In genomic region chr10:23811635-23812437, GRCm38 (mm10) we compare ENCODE assay signal across 9 mouse cellular contexts. TPM values are rescaled to one million over a fixed set of nuclear protein-coding genes. Genes with fewer than 3 reads are reported as not detected.
DNase-seq lines count a peak whose midpoint lies in the region; ATAC-seq and TF ChIP-seq lines count a peak whose summit lies in the region.
"Had no signal": no experiment of that assay in that cellular context is flagged by ENCODE, and none has a peak within 500 bp of the region (broad histone marks: within the 10 kb centered on the region; RNA-seq: fewer than 3 reads in every experiment).

No protein-coding gene starts in this region.

- no peak for ATAC-seq in heart, postnatal 0 days (ENCODE audit: insufficient read depth, low read depth)
- ATAC-seq in embryonic facial prominence, embryonic 11.5 days (replicated peaks; ENCODE audit: insufficient number of reproducible peaks, low FRiP score, low TSS enrichment, low read depth): no peak
- ATAC-seq in hindbrain, embryonic 14.5 days (ENCODE audit: low FRiP score): 0 out of 2 replicates have a peak, but pooled peaks have one; percentile 47
- peak; percentile 41; the same call in 1 of the 2 replicates for ATAC-seq in midbrain, postnatal 0 days (ENCODE audit: low FRiP score)

- intact Hi-C loops in left cerebral cortex, postnatal 14 days (cut with DNase I): loop anchor here (10.0 kb wide), 2 partner anchors 173 to 493 kb away; partner anchors contain the start of gene Taar6

- no peaks in the 10 kb centered on the region for H3K4me1 ChIP-seq in heart, postnatal 0 days (ENCODE audit: control insufficient read depth, insufficient read depth)
- 0 out of 2 replicates have a peak, but pooled peaks cover 5% of the 10 kb centered on the region for H3K4me1 ChIP-seq in heart, embryonic 10.5 days
- no peaks in the 10 kb centered on the region for H3K4me1 ChIP-seq in embryonic facial prominence, embryonic 11.5 days (ENCODE audit: control insufficient read depth, insufficient read depth, low read length)
- H3K4me1 ChIP-seq in hindbrain, embryonic 14.5 days (replicated peaks; ENCODE audit: control insufficient read depth, insufficient read depth, low read length): no peaks in the 10 kb centered on the region
- H3K4me1 ChIP-seq in midbrain, postnatal 0 days (ENCODE audit: insufficient read depth, low read length): no peaks in the 10 kb centered on the region
- H3K4me1 ChIP-seq: liver, embryonic 15.5 days had no signal

- H3K4me2 ChIP-seq in heart, postnatal 0 days (ENCODE audit: low read depth, low read length): no peak overlapping the region
- H3K4me2 ChIP-seq in embryonic facial prominence, embryonic 11.5 days (ENCODE audit: low read depth, low read length): no peak overlapping the region
- no peak overlapping the region for H3K4me2 ChIP-seq in hindbrain, embryonic 14.5 days (replicated peaks)
- no peak overlapping the region for H3K4me2 ChIP-seq in midbrain, postnatal 0 days (ENCODE audit: low read depth, low read length, poor library complexity, severe bottlenecking)
- H3K4me2 ChIP-seq: liver, embryonic 15.5 days had no signal

- H3K4me3 ChIP-seq in heart, postnatal 0 days (ENCODE audit: low read depth, low read length): no peak overlapping the region
- no peak overlapping the region for H3K4me3 ChIP-seq in heart, embryonic 10.5 days
- H3K4me3 ChIP-seq in embryonic facial prominence, embryonic 11.5 days (ENCODE audit: low read depth, low read length): no peak overlapping the region
- H3K4me3 ChIP-seq in hindbrain, embryonic 14.5 days (replicated peaks; ENCODE audit: low read length): no peak overlapping the region
- no peak overlapping the region for H3K4me3 ChIP-seq in midbrain, postnatal 0 days (ENCODE audit: low read depth, low read length)
- H3K4me3 ChIP-seq: liver, embryonic 15.5 days had no signal

- 57% methylated on average over 8 of the region's 12 CpGs for WGBS in heart, postnatal 0 days
- 67% methylated on average over 8 of the region's 12 CpGs for WGBS in heart, embryonic 10.5 days
- 76% methylated on average over 9 of the region's 12 CpGs for WGBS in embryonic facial prominence, embryonic 11.5 days
- 77% methylated on average over 8 of the region's 12 CpGs for WGBS in hindbrain, embryonic 14.5 days
- WGBS in midbrain, postnatal 0 days: 77% methylated on average over 8 of the region's 12 CpGs

- TF ChIP-seq CTCF in heart, postnatal 0 days (IDR thresholded peaks at IDR 0.05; ENCODE audit: low read depth): peak; percentile 79
- TF ChIP-seq CTCF in midbrain, postnatal 0 days (IDR thresholded peaks at IDR 0.05): peak; percentile 93

- 0 out of 2 replicates have a peak, but pooled peaks cover 4% of the 10 kb centered on the region for H3K36me3 ChIP-seq in heart, postnatal 0 days (replicated peaks; ENCODE audit: control insufficient read depth, insufficient read depth, low read length)
- no peaks in the 10 kb centered on the region for H3K36me3 ChIP-seq in heart, embryonic 10.5 days
- no peaks in the 10 kb centered on the region for H3K36me3 ChIP-seq in embryonic facial prominence, embryonic 11.5 days (replicated peaks; ENCODE audit: control insufficient read depth, insufficient read depth, low read depth, low read length)
- H3K36me3 ChIP-seq in hindbrain, embryonic 14.5 days (replicated peaks; ENCODE audit: control insufficient read depth, insufficient read depth): peaks cover 40% of the 10 kb centered on the region
- 0 out of 2 replicates have a peak, but pooled peaks cover 8% of the 10 kb centered on the region for H3K36me3 ChIP-seq in midbrain, postnatal 0 days (ENCODE audit: insufficient read depth, low read length)
- H3K36me3 ChIP-seq: liver, embryonic 15.5 days had no signal

- TF ChIP-seq EP300 in heart, postnatal 0 days (IDR thresholded peaks at IDR 0.05; ENCODE audit: low read depth): no peak

- H3K27me3 ChIP-seq in heart, postnatal 0 days (ENCODE audit: control insufficient read depth, insufficient read depth, low read length): no peaks in the 10 kb centered on the region
- no peaks in the 10 kb centered on the region for H3K27me3 ChIP-seq in heart, embryonic 10.5 days (ENCODE audit: insufficient read depth, poor library complexity, severe bottlenecking)
- H3K27me3 ChIP-seq in embryonic facial prominence, embryonic 11.5 days (ENCODE audit: control insufficient read depth, insufficient read depth, low read length): no peaks in the 10 kb centered on the region
- no peaks in the 10 kb centered on the region for H3K27me3 ChIP-seq in hindbrain, embryonic 14.5 days (ENCODE audit: control insufficient read depth, insufficient read depth, low read length)
- no peaks in the 10 kb centered on the region for H3K27me3 ChIP-seq in midbrain, postnatal 0 days (ENCODE audit: insufficient read depth, low read length)
- H3K27me3 ChIP-seq: liver, embryonic 15.5 days had no signal

- DNase-seq in heart, postnatal 0 days (ENCODE audit: low spot score): peak; percentile 53
- no peak for DNase-seq in heart, embryonic 10.5 days (ENCODE audit: low spot score)
- peak; percentile 83 for DNase-seq in adrenal gland, postnatal 14 days
- peak; percentile 75 for DNase-seq in embryonic facial prominence, embryonic 11.5 days (ENCODE audit: low spot score)
- DNase-seq in hindbrain, embryonic 14.5 days (ENCODE audit: low spot score): peak; percentile 84
- peak; percentile 63 to 80 for DNase-seq in left cerebral cortex, postnatal 14 days (ENCODE audit: low spot score in 2 of 2)
- DNase-seq in midbrain, postnatal 0 days (ENCODE audit: low spot score): peak; percentile 80
- DNase-seq in spleen, postnatal 4 days (ENCODE audit: low spot score in 2 of 2): peak; percentile 61 to 85

- H3K27ac ChIP-seq in heart, postnatal 0 days (ENCODE audit: low read depth): no peak overlapping the region
- H3K27ac ChIP-seq in heart, embryonic 10.5 days: no peak overlapping the region
- no peak overlapping the region for H3K27ac ChIP-seq in embryonic facial prominence, embryonic 11.5 days (replicated peaks; ENCODE audit: low read depth, low read length)
- H3K27ac ChIP-seq in hindbrain, embryonic 14.5 days: no peak overlapping the region
- no peak overlapping the region for H3K27ac ChIP-seq in midbrain, postnatal 0 days (ENCODE audit: low read depth, low read length)
- H3K27ac ChIP-seq: liver, embryonic 15.5 days had no signal

- H3K9ac ChIP-seq in heart, postnatal 0 days (replicated peaks; ENCODE audit: low read depth, low read length): no peak overlapping the region
- H3K9ac ChIP-seq in embryonic facial prominence, embryonic 11.5 days (replicated peaks; ENCODE audit: low read length): no peak overlapping the region
- no peak overlapping the region for H3K9ac ChIP-seq in hindbrain, embryonic 14.5 days
- H3K9ac ChIP-seq in midbrain, postnatal 0 days (replicated peaks; ENCODE audit: low read length, poor library complexity, severe bottlenecking): no peak overlapping the region
- H3K9ac ChIP-seq: liver, embryonic 15.5 days had no signal

- no peaks in the 10 kb centered on the region for H3K9me3 ChIP-seq in heart, postnatal 0 days (replicated peaks; ENCODE audit: control insufficient read depth, low read length)
- H3K9me3 ChIP-seq in heart, embryonic 10.5 days: no peaks in the 10 kb centered on the region
- H3K9me3 ChIP-seq in embryonic facial prominence, embryonic 11.5 days (replicated peaks; ENCODE audit: control insufficient read depth, low read length): no peaks in the 10 kb centered on the region
- H3K9me3 ChIP-seq in hindbrain, embryonic 14.5 days (ENCODE audit: control insufficient read depth, low read length): no peaks in the 10 kb centered on the region
- no peaks in the 10 kb centered on the region for H3K9me3 ChIP-seq in midbrain, postnatal 0 days (ENCODE audit: low read length)
- H3K9me3 ChIP-seq: liver, embryonic 15.5 days had no signal

RNA-seq across cellular contexts. Expression of gene Slc18b1, which starts 15.1 kb away (rescaled TPM):
- 7.2 and 10.1 TPM in 2 replicates for total RNA-seq in heart, postnatal 0 days (2014; rRNA removed; ENCODE audit: low replicate concordance)
- polyA plus RNA-seq in heart, postnatal 0 days (2015; fragmentation: Nextera tagmentation; extraction: Ambion mirVana): 4.6 and 5.4 TPM in 2 replicates
- 5.6 and 7.1 TPM in 2 replicates for polyA plus RNA-seq in heart, embryonic 10.5 days (2016; fragmentation: Nextera tagmentation; extraction: Ambion mirVana)
- total RNA-seq in adrenal gland, postnatal 14 days (2021): 25.1 and 33.2 TPM in 2 replicates
- polyA plus RNA-seq in embryonic facial prominence, embryonic 11.5 days (2014; fragmentation: Nextera tagmentation; extraction: Ambion mirVana): 21.5 and 22.5 TPM in 2 replicates
- polyA plus RNA-seq in hindbrain, embryonic 14.5 days (2014; fragmentation: Nextera tagmentation; extraction: Ambion mirVana): 22.6 and 25.5 TPM in 2 replicates
- total RNA-seq in left cerebral cortex, postnatal 14 days (2021): 10 to 100 TPM; 18.3 to 23.3 TPM
- total RNA-seq in midbrain, postnatal 0 days (2014; rRNA removed): 12.7 and 13.7 TPM in 2 replicates
- polyA plus RNA-seq in midbrain, postnatal 0 days (2015; fragmentation: Nextera tagmentation; extraction: Ambion mirVana): 12.4 TPM in 2 replicates

RNA-seq across cellular contexts. Expression of gene Rps12, which starts 24.8 kb away (rescaled TPM):
- total RNA-seq in heart, postnatal 0 days (2014; rRNA removed; ENCODE audit: low replicate concordance): 2,923 and 3,021 TPM in 2 replicates
- polyA plus RNA-seq in heart, postnatal 0 days (2015; fragmentation: Nextera tagmentation; extraction: Ambion mirVana): 83.1 and 86.0 TPM in 2 replicates
- 94.5 and 118 TPM in 2 replicates for polyA plus RNA-seq in heart, embryonic 10.5 days (2016; fragmentation: Nextera tagmentation; extraction: Ambion mirVana)
- total RNA-seq in adrenal gland, postnatal 14 days (2021): 463 and 535 TPM in 2 replicates
- 126 and 139 TPM in 2 replicates for polyA plus RNA-seq in embryonic facial prominence, embryonic 11.5 days (2014; fragmentation: Nextera tagmentation; extraction: Ambion mirVana)
- polyA plus RNA-seq in hindbrain, embryonic 14.5 days (2014; fragmentation: Nextera tagmentation; extraction: Ambion mirVana): 114 and 132 TPM in 2 replicates
- 100 to 1,000 TPM; 222 to 226 TPM for total RNA-seq in left cerebral cortex, postnatal 14 days (2021)
- total RNA-seq in midbrain, postnatal 0 days (2014; rRNA removed): 1,859 and 2,007 TPM in 2 replicates
- 108 and 142 TPM in 2 replicates for polyA plus RNA-seq in midbrain, postnatal 0 days (2015; fragmentation: Nextera tagmentation; extraction: Ambion mirVana)

RNA-seq across cellular contexts. Expression of gene Vnn3, which starts 39.4 kb away (rescaled TPM):
- 0.62 TPM in 1 of 2 replicates, not detected in the other for total RNA-seq in heart, postnatal 0 days (2014; rRNA removed; ENCODE audit: low replicate concordance)
- polyA plus RNA-seq in heart, postnatal 0 days (2015; fragmentation: Nextera tagmentation; extraction: Ambion mirVana): 0.08 and 0.12 TPM in 2 replicates
- polyA plus RNA-seq in heart, embryonic 10.5 days (2016; fragmentation: Nextera tagmentation; extraction: Ambion mirVana): not detected in 2 replicates
- total RNA-seq in adrenal gland, postnatal 14 days (2021): 19.2 and 36.6 TPM in 2 replicates
- polyA plus RNA-seq in embryonic facial prominence, embryonic 11.5 days (2014; fragmentation: Nextera tagmentation; extraction: Ambion mirVana): not detected in 2 replicates
- 0.12 TPM in 1 of 2 replicates, not detected in the other for polyA plus RNA-seq in hindbrain, embryonic 14.5 days (2014; fragmentation: Nextera tagmentation; extraction: Ambion mirVana)
- under 1 TPM in 1 of 2 experiments, not detected in 1; 0.19 TPM for total RNA-seq in left cerebral cortex, postnatal 14 days (2021)
- not detected in 2 replicates for total RNA-seq in midbrain, postnatal 0 days (2014; rRNA removed)
- polyA plus RNA-seq in midbrain, postnatal 0 days (2015; fragmentation: Nextera tagmentation; extraction: Ambion mirVana): 0.09 TPM in 1 of 2 replicates, not detected in the other

Comparison
In these comparisons a context has a peak if more than half of its experiments do, and no peak if none do; other contexts are left out.
1. ATAC-seq: peak in hindbrain, embryonic 14.5 days (single experiment) and midbrain, postnatal 0 days (single experiment); none in heart, postnatal 0 days (single experiment) and embryonic facial prominence, embryonic 11.5 days (single experiment).